Mouse (Mus musculus): Measurements from ENCODE around the gene Ccdc162. TPM values are rescaled to one million over a fixed set of nuclear protein-coding genes. Genes with fewer than 3 reads are reported as not detected.

Ccdc162 gene
- polyA plus RNA-seq, 1 experiment = 5.0 TPM

- H3K27me3 ChIP-seq (ENCODE audit: control insufficient read depth, insufficient read depth, insufficient read length) = no peaks in the 10 kb centered on the region
- no peak for TF ChIP-seq POLR2A (IDR thresholded peaks at IDR 0.05; ENCODE audit: insufficient read length, low read depth)
- H3K36me3 ChIP-seq (ENCODE audit: control insufficient read depth, insufficient read depth) = no peaks in the 10 kb centered on the region
- no peak overlapping the region for H3K4me3 ChIP-seq
- H3K4me2 ChIP-seq (ENCODE audit: low read depth) = no peak overlapping the region
- H3K79me2 ChIP-seq (ENCODE audit: control insufficient read depth, insufficient read depth) = no peaks in the 10 kb centered on the region
- no peak overlapping the region for H3ac ChIP-seq (ENCODE audit: control insufficient read depth, insufficient read length)
These were observed 121.5 kb downstream of the Ccdc162 start for GRCm38 (mm10) chr10:41594957-41595356.

GRCm38 (mm10) chr10:41594433-41594832 is 122.0 kb downstream of the Ccdc162 start:
- Histone ChIP-seq H3K27me3 (ENCODE audit: control insufficient read depth, insufficient read depth, insufficient read length) (no peaks in the 10 kb centered on the region), H3K79me2 (ENCODE audit: control insufficient read depth, insufficient read depth) (no peaks in the 10 kb centered on the region), H3ac (ENCODE audit: control insufficient read depth, insufficient read length) (no peak overlapping the region), H3K36me3 (ENCODE audit: control insufficient read depth, insufficient read depth) (no peaks in the 10 kb centered on the region), H3K4me2 (ENCODE audit: low read depth) (no peak overlapping the region), H3K4me3 (no peak overlapping the region)
- TF ChIP-seq TCF3 (IDR thresholded peaks at IDR 0.05; ENCODE audit: insufficient read length, low read depth) = no peak
- TF ChIP-seq USF1 (IDR thresholded peaks at IDR 0.05; ENCODE audit: low read depth) = no peak
- TF ChIP-seq E2F4 (IDR thresholded peaks at IDR 0.05; ENCODE audit: insufficient read depth) = no peak
- TF ChIP-seq MYOG (IDR thresholded peaks at IDR 0.05; ENCODE audit: control insufficient read depth in 1 of 3, insufficient read depth in 1 of 3, insufficient read length in 2 of 3, low read depth in 2 of 3) = no peak
- no peak for TF ChIP-seq MAX (IDR thresholded peaks at IDR 0.05; ENCODE audit: low read depth)
- TF ChIP-seq REST (IDR thresholded peaks at IDR 0.05; ENCODE audit: insufficient read depth, insufficient read length) = no peak
- TF ChIP-seq TCF12 (IDR thresholded peaks at IDR 0.05; ENCODE audit: insufficient read depth, poor library complexity, severe bottlenecking) = no peak

- no peaks in the 10 kb centered on the region for H3K79me2 ChIP-seq (ENCODE audit: control insufficient read depth, insufficient read depth)
- H3K4me3 ChIP-seq = no peak overlapping the region
- TF ChIP-seq MYOG (IDR thresholded peaks at IDR 0.05; ENCODE audit: control insufficient read depth in 1 of 3, insufficient read depth in 1 of 3, insufficient read length in 2 of 3, low read depth in 2 of 3) (no peak), CEBPB (IDR thresholded peaks at IDR 0.05; ENCODE audit: insufficient read depth, poor library complexity, severe bottlenecking) (no peak), E2F4 (IDR thresholded peaks at IDR 0.05; ENCODE audit: insufficient read depth) (no peak), SRF (IDR thresholded peaks at IDR 0.05; ENCODE audit: control insufficient read depth, insufficient read length, low read depth) (no peak), REST (IDR thresholded peaks at IDR 0.05; ENCODE audit: insufficient read depth, insufficient read length) (no peak), TCF12 (IDR thresholded peaks at IDR 0.05; ENCODE audit: insufficient read depth, poor library complexity, severe bottlenecking) (no peak), POLR2AphosphoS2 (IDR thresholded peaks at IDR 0.05; ENCODE audit: insufficient read length, low read depth) (no peak), MYOD1 (IDR thresholded peaks at IDR 0.05; ENCODE audit: control insufficient read depth in 1 of 3, insufficient read length in 2 of 3, low read depth in 2 of 3) (no peak)
- no peaks in the 10 kb centered on the region for H3K27me3 ChIP-seq (ENCODE audit: control insufficient read depth, insufficient read depth, insufficient read length)
- no peaks in the 10 kb centered on the region for H3K36me3 ChIP-seq (ENCODE audit: control insufficient read depth, insufficient read depth)
- no peak overlapping the region for H3ac ChIP-seq (ENCODE audit: control insufficient read depth, insufficient read length)
- H3K4me2 ChIP-seq (ENCODE audit: low read depth) = no peak overlapping the region
These were observed 127.8 kb downstream of the Ccdc162 start for GRCm38 (mm10) chr10:41588616-41589015.

- Histone ChIP-seq H3K27me3 (ENCODE audit: control insufficient read depth, insufficient read depth, insufficient read length) (no peaks in the 10 kb centered on the region), H3K4me3 (no peak overlapping the region), H3K79me2 (ENCODE audit: control insufficient read depth, insufficient read depth) (no peaks in the 10 kb centered on the region), H3K36me3 (ENCODE audit: control insufficient read depth, insufficient read depth) (no peaks in the 10 kb centered on the region), H3K4me2 (ENCODE audit: low read depth) (peak overlapping the region; percentile 73), H3ac (ENCODE audit: control insufficient read depth, insufficient read length) (no peak overlapping the region)
- TF ChIP-seq CEBPB (IDR thresholded peaks at IDR 0.05; ENCODE audit: insufficient read depth, poor library complexity, severe bottlenecking) = no peak
- peak in 2 of 3 experiments; percentile 56 to 73 for TF ChIP-seq MYOG (IDR thresholded peaks at IDR 0.05; ENCODE audit: control insufficient read depth in 1 of 3, insufficient read depth in 1 of 3, insufficient read length in 2 of 3, low read depth in 2 of 3)
- peak; percentile 65 to 88 (median 67) for TF ChIP-seq MYOD1 (IDR thresholded peaks at IDR 0.05; ENCODE audit: control insufficient read depth in 1 of 3, insufficient read length in 2 of 3, low read depth in 2 of 3)
- peak; percentile 12 for TF ChIP-seq TCF12 (IDR thresholded peaks at IDR 0.05; ENCODE audit: insufficient read depth, poor library complexity, severe bottlenecking)
These were observed 129.2 kb downstream of the Ccdc162 start for GRCm38 (mm10) chr10:41586947-41587852.

- no peak overlapping the region for H3ac ChIP-seq (ENCODE audit: control insufficient read depth, insufficient read length)
- no peaks in the 10 kb centered on the region for H3K27me3 ChIP-seq (ENCODE audit: control insufficient read depth, insufficient read depth, insufficient read length)
- no peaks in the 10 kb centered on the region for H3K36me3 ChIP-seq (ENCODE audit: control insufficient read depth, insufficient read depth)
- H3K4me2 ChIP-seq (ENCODE audit: low read depth) = peak overlapping the region; percentile 80
- TF ChIP-seq E2F4 (IDR thresholded peaks at IDR 0.05; ENCODE audit: insufficient read depth) (no peak), MAX (IDR thresholded peaks at IDR 0.05; ENCODE audit: low read depth) (no peak), MYOD1 (IDR thresholded peaks at IDR 0.05; ENCODE audit: control insufficient read depth in 1 of 3, insufficient read length in 2 of 3, low read depth in 2 of 3) (peak in 1 of 3 experiments; percentile 62), SRF (IDR thresholded peaks at IDR 0.05; ENCODE audit: control insufficient read depth, insufficient read length, low read depth) (no peak), CEBPB (IDR thresholded peaks at IDR 0.05; ENCODE audit: insufficient read depth, poor library complexity, severe bottlenecking) (no peak)
- H3K79me2 ChIP-seq (ENCODE audit: control insufficient read depth, insufficient read depth) = no peaks in the 10 kb centered on the region
- no peak overlapping the region for H3K4me3 ChIP-seq
These were observed 133.1 kb downstream of the Ccdc162 start for GRCm38 (mm10) chr10:41583383-41583782.
